Mouse (Mus musculus) kidney, embryonic 16.5 days (tissue): ENCODE data around the gene Sos2. TPM values are rescaled to one million over a fixed set of nuclear protein-coding genes. Genes with fewer than 3 reads are reported as not detected.
"Not testable (repeated sequence)": the region's sequence is repeated elsewhere in the genome, so short reads cannot be mapped to it uniquely, and the experiment has no call there.

Experiments
- ATAC-seq: fragments of 200-750 bp; cut with Nextera tagmentation; 2 replicates; pipeline ENCODE4 v1.8.0; 2017; ENCODE audit warnings: moderate TSS enrichment; ENCODE audit not compliant: low FRiP score, low TSS enrichment
- H3K27ac ChIP-seq: fragments of 300-500 bp; sonication (generic); 2 replicates; pipeline ENCODE4 v1.5.1; 2014; ENCODE audit warnings: low read length
- H3K27me3 ChIP-seq: fragments of 300-500 bp; sonication (generic); 2 replicates; pipeline ENCODE4 v1.6.1; 2014; ENCODE audit warnings: low read length, control low read depth, mixed read lengths; ENCODE audit not compliant: insufficient read depth
- H3K36me3 ChIP-seq: fragments of 300-500 bp; sonication (generic); 2 replicates; pipeline ENCODE4 v1.6.1; 2014; ENCODE audit warnings: low read length, control low read depth, mixed read lengths; ENCODE audit not compliant: insufficient read depth
- H3K4me1 ChIP-seq: fragments of 300-500 bp; sonication (generic); 2 replicates; pipeline ENCODE4 v1.6.1; 2014; ENCODE audit warnings: low read length, control low read depth, mixed read lengths; ENCODE audit not compliant: insufficient read depth
- H3K4me2 ChIP-seq: fragments of 300-500 bp; sonication (generic); replicated peaks from 2 replicates; pipeline ENCODE4 v1.6.1; 2014; ENCODE audit warnings: low read depth, low read length
- H3K4me3 ChIP-seq: fragments of 300-500 bp; sonication (generic); 2 replicates; pipeline ENCODE4 v1.5.1; 2014; ENCODE audit warnings: mild to moderate bottlenecking, low read length
- H3K9ac ChIP-seq: fragments of 300-500 bp; sonication (generic); replicated peaks from 2 replicates; pipeline ENCODE4 v1.6.1; 2014; ENCODE audit warnings: low read length
- H3K9me3 ChIP-seq: fragments of 300-500 bp; sonication (generic); 2 replicates; pipeline ENCODE4 v1.6.1; 2016; ENCODE audit warnings: low read length, control low read depth
- WGBS: fragments of 180-500 bp; shearing (Covaris S2); extraction: QIAGEN DNeasy Blood & Tissue Kit; methylation state at CpG from one replicate; pipeline ENCODE4 v1.1.7; 2014; 5-methylcytosine and 5-hydroxymethylcytosine counted together
- polyA plus RNA-seq: library from polyadenylated mRNA; unstranded; fragments of >200 nt; fragmentation: Nextera tagmentation; extraction: Ambion mirVana; gene quantifications from 2 replicates; pipeline ENCODE4 v1.2.1, GENCODE M21; 2015

The Sos2 gene
- polyA plus RNA-seq, 1 experiment from 2014 or later, result 7.1 TPM

- Histone ChIP-seq H3K27ac (no peak overlapping the region), H3K4me3 (no peak overlapping the region), H3K4me1 (peaks cover 9% of the 10 kb centered on the region), H3K36me3 (peaks cover 21% of the 10 kb centered on the region), H3K9ac (no peak overlapping the region), H3K4me2 (no peak overlapping the region), H3K27me3 (no peaks in the 10 kb centered on the region), H3K9me3 (no peaks in the 10 kb centered on the region)
- 81% methylated on average over 5 of the region's 5 CpGs for WGBS
- ATAC-seq, result no peak
These were observed 102.0 kb downstream of the Sos2 start for GRCm38 (mm10) chr12:69579623-69580022.

GRCm38 (mm10) chr12:69576120-69576627 lies 105.5 kb downstream of the Sos2 start:
- ATAC-seq, result no peak; the same call in 1 of the 2 replicates
- no peak overlapping the region for H3K9ac ChIP-seq
- H3K9me3 ChIP-seq, result no peaks in the 10 kb centered on the region
- H3K4me2 ChIP-seq, result no peak overlapping the region
- H3K36me3 ChIP-seq, result peaks cover 21% of the 10 kb centered on the region
- H3K4me1 ChIP-seq, result 0 out of 2 replicates have a peak, but pooled peaks cover 7% of the 10 kb centered on the region
- H3K4me3 ChIP-seq, result no peak overlapping the region
- H3K27me3 ChIP-seq, result no peaks in the 10 kb centered on the region
- no peak overlapping the region for H3K27ac ChIP-seq
- WGBS, result 75% methylated on average over 9 of the region's 9 CpGs

GRCm38 (mm10) chr12:69573916-69574881 lies 107.5 kb downstream of the Sos2 start:
- H3K9ac ChIP-seq, result peak overlapping the region; percentile 59
- peak; percentile 72; the same call in 1 of the 2 replicates for ATAC-seq
- H3K4me3 ChIP-seq, result peak overlapping the region; percentile 42
- peak overlapping the region; percentile 57 for H3K4me2 ChIP-seq
- 14% methylated on average over 17 of the region's 17 CpGs for WGBS
- no peaks in the 10 kb centered on the region for H3K9me3 ChIP-seq
- 0 out of 2 replicates have a peak, but pooled peaks cover 7% of the 10 kb centered on the region for H3K4me1 ChIP-seq
- no peaks in the 10 kb centered on the region for H3K27me3 ChIP-seq
- H3K27ac ChIP-seq, result no peak overlapping the region; the same call in 1 of the 2 replicates
- H3K36me3 ChIP-seq, result peaks cover 17% of the 10 kb centered on the region; the same call in 1 of the 2 replicates

- no peak overlapping the region for H3K4me2 ChIP-seq
- H3K9me3 ChIP-seq, result no peaks in the 10 kb centered on the region
- peaks cover 15% of the 10 kb centered on the region; the same call in 1 of the 2 replicates for H3K36me3 ChIP-seq
- WGBS, result 90% methylated on average over 8 of the region's 8 CpGs
- H3K27me3 ChIP-seq, result no peaks in the 10 kb centered on the region
- ATAC-seq, result no peak
- no peak overlapping the region for H3K4me3 ChIP-seq
- H3K27ac ChIP-seq, result no peak overlapping the region
- no peak overlapping the region for H3K9ac ChIP-seq
- 0 out of 2 replicates have a peak, but pooled peaks cover 7% of the 10 kb centered on the region for H3K4me1 ChIP-seq
These were observed 108.4 kb downstream of the Sos2 start for GRCm38 (mm10) chr12:69573271-69573670.

- Histone ChIP-seq H3K9me3 (no peaks in the 10 kb centered on the region), H3K9ac (no peak overlapping the region), H3K4me2 (no peak overlapping the region), H3K4me1 (0 out of 2 replicates have a peak, but pooled peaks cover 7% of the 10 kb centered on the region), H3K36me3 (no peaks in the 10 kb centered on the region), H3K27me3 (no peaks in the 10 kb centered on the region), H3K4me3 (no peak overlapping the region), H3K27ac (no peak overlapping the region)
- ATAC-seq, result no peak
- WGBS, result 94% methylated on average over 3 of the region's 3 CpGs
These were observed 111.7 kb downstream of the Sos2 start for GRCm38 (mm10) chr12:69569926-69570325.

- H3K9ac ChIP-seq, result no peak overlapping the region
- no peak overlapping the region for H3K4me3 ChIP-seq
- no peaks in the 10 kb centered on the region for H3K36me3 ChIP-seq
- H3K9me3 ChIP-seq, result no peaks in the 10 kb centered on the region
- ATAC-seq, result no peak
- no peaks in the 10 kb centered on the region for H3K4me1 ChIP-seq
- no peak overlapping the region for H3K27ac ChIP-seq
- WGBS, result 74% methylated on average over 3 of the region's 3 CpGs
- H3K4me2 ChIP-seq, result no peak overlapping the region
- no peaks in the 10 kb centered on the region for H3K27me3 ChIP-seq
These were observed 113.4 kb downstream of the Sos2 start for GRCm38 (mm10) chr12:69568266-69568665.

GRCm38 (mm10) chr12:69561006-69561405 lies 120.6 kb downstream of the Sos2 start:
- not testable (repeated sequence) for H3K9me3 ChIP-seq, H3K4me3 ChIP-seq, H3K4me1 ChIP-seq, H3K36me3 ChIP-seq, H3K27me3 ChIP-seq, H3K4me2 ChIP-seq, H3K27ac ChIP-seq, ATAC-seq, H3K9ac ChIP-seq
- 62% methylated on average over 5 of the region's 6 CpGs for WGBS

- 48% methylated on average over 6 of the region's 6 CpGs for WGBS
- no peak overlapping the region for H3K4me2 ChIP-seq
- no peak overlapping the region for H3K9ac ChIP-seq
- H3K27me3 ChIP-seq, result no peaks in the 10 kb centered on the region
- H3K27ac ChIP-seq, result peak overlapping the region; percentile 43
- H3K9me3 ChIP-seq, result peaks cover 7% of the 10 kb centered on the region; the same call in 1 of the 2 replicates
- peaks cover 6% of the 10 kb centered on the region; the same call in 1 of the 2 replicates for H3K4me1 ChIP-seq
- peak; percentile 81 for ATAC-seq
- H3K36me3 ChIP-seq, result no peaks in the 10 kb centered on the region
- no peak overlapping the region for H3K4me3 ChIP-seq
These were observed 125.3 kb downstream of the Sos2 start for GRCm38 (mm10) chr12:69556221-69556861.

GRCm38 (mm10) chr12:69545456-69546178 lies 136.0 kb downstream of the Sos2 start:
- ATAC-seq, result no peak
- Histone ChIP-seq H3K9ac (no peak overlapping the region), H3K27me3 (no peaks in the 10 kb centered on the region), H3K9me3 (no peaks in the 10 kb centered on the region), H3K4me1 (peaks cover 7% of the 10 kb centered on the region), H3K4me2 (no peak overlapping the region), H3K4me3 (no peak overlapping the region), H3K27ac (no peak overlapping the region), H3K36me3 (no peaks in the 10 kb centered on the region)
- 84% methylated on average over 10 of the region's 13 CpGs for WGBS
